In genomic region chr12:99039497-99040322, GRCm38 (mm10) we compare ENCODE assay signal across 16 mouse cellular contexts.
A peak's percentile ranks its signal among the peaks of the same experiment; 100 is the strongest.
DNase-seq lines count a peak whose midpoint lies in the region; ATAC-seq lines count a peak whose summit lies in the region.
"Had no signal": no experiment of that assay in that cellular context is flagged by ENCODE, and none has a peak within 500 bp of the region (broad histone marks: within the 10 kb centered on the region; RNA-seq: fewer than 3 reads in every experiment).

No protein-coding gene starts in this region.

- 26% methylated on average over 9 of the region's 9 CpGs for WGBS in neural tube, embryonic 12.5 days
- 41% methylated on average over 9 of the region's 9 CpGs for WGBS in midbrain, embryonic 11.5 days

- peaks cover 3% of the 10 kb centered on the region; the same call in 1 of the 2 replicates for H3K4me1 ChIP-seq in neural tube, embryonic 12.5 days
- peaks cover 8% of the 10 kb centered on the region for H3K4me1 ChIP-seq in midbrain, embryonic 11.5 days (ENCODE audit: control insufficient read depth, insufficient read depth, low read length)

- peak; percentile 50 for DNase-seq in adrenal gland, adult 2 months
- DNase-seq in adrenal gland, adult 18-20 months (ENCODE audit: low spot score in 2 of 2), result no peak
- DNase-seq in neural tube, embryonic 10.5 days (ENCODE audit: extremely low spot score, low spot score), result no peak
- no peak for DNase-seq in midbrain, embryonic 11.5 days (ENCODE audit: low spot score, missing footprints)
- DNase-seq in layer of hippocampus, postnatal 10 days (ENCODE audit: low spot score in 2 of 2), result no peak
- no peak for DNase-seq in kidney, adult 9 months
- DNase-seq in lung, postnatal 25 days (ENCODE audit: low spot score), result no peak
- DNase-seq: adrenal gland, postnatal 10 days; kidney, postnatal 14 days; lung, adult 2 months; right cerebral cortex, adult 18-20 months; spleen, adult 18-20 months; thymus, postnatal 25 days had no signal

- no peak overlapping the region for H3K9ac ChIP-seq in neural tube, embryonic 12.5 days
- H3K9ac ChIP-seq in midbrain, embryonic 11.5 days (ENCODE audit: low read length), result no peak overlapping the region

- no peak overlapping the region for H3K4me3 ChIP-seq in neural tube, embryonic 12.5 days
- H3K4me3 ChIP-seq in midbrain, embryonic 11.5 days (ENCODE audit: low read depth, low read length), result no peak overlapping the region

- ATAC-seq in neural tube, embryonic 12.5 days (ENCODE audit: low FRiP score, low read depth), result peak; percentile 69
- peak; percentile 80 for ATAC-seq in midbrain, embryonic 11.5 days (ENCODE audit: low FRiP score)
- ATAC-seq: Patski had no signal

- H3K4me2 ChIP-seq in neural tube, embryonic 12.5 days (replicated peaks), result no peak overlapping the region
- no peak overlapping the region for H3K4me2 ChIP-seq in midbrain, embryonic 11.5 days

- no peaks in the 10 kb centered on the region for H3K36me3 ChIP-seq in neural tube, embryonic 12.5 days
- H3K36me3 ChIP-seq in midbrain, embryonic 11.5 days (ENCODE audit: control insufficient read depth, insufficient read depth, low read length), result no peaks in the 10 kb centered on the region

- peaks cover 43% of the 10 kb centered on the region for H3K27me3 ChIP-seq in neural tube, embryonic 12.5 days (replicated peaks)
- peaks cover 26% of the 10 kb centered on the region for H3K27me3 ChIP-seq in midbrain, embryonic 11.5 days (ENCODE audit: control insufficient read depth, insufficient read depth, low read length)
- H3K27me3 ChIP-seq: CH12.LX, Patski had no signal

- H3K9me3 ChIP-seq in neural tube, embryonic 12.5 days, result peaks cover 4% of the 10 kb centered on the region; the same call in 1 of the 2 replicates
- no peaks in the 10 kb centered on the region for H3K9me3 ChIP-seq in midbrain, embryonic 11.5 days (ENCODE audit: control insufficient read depth, low read length)

- no peak overlapping the region for H3K27ac ChIP-seq in neural tube, embryonic 12.5 days
- H3K27ac ChIP-seq in midbrain, embryonic 11.5 days (ENCODE audit: low read depth, low read length), result no peak overlapping the region
